ENCODE assay signal across 7 mouse cellular contexts in genomic region chr7:127091114-127091896, GRCm38 (mm10). TPM values are rescaled to one million over a fixed set of nuclear protein-coding genes. Genes with fewer than 3 reads are reported as not detected.
DNase-seq lines count a peak whose midpoint lies in the region; ATAC-seq and TF ChIP-seq lines count a peak whose summit lies in the region.

TSS of gene AI467606 (plus strand) at chr7:127091359.

- peak within 1 kb of the TSS; percentile 68 for H3K4me2 ChIP-seq in CH12.LX (ENCODE audit: insufficient read depth, low read depth, poor library complexity, severe bottlenecking)
- peak within 1 kb of the TSS; percentile 40 for H3K4me2 ChIP-seq in intestine, embryonic 15.5 days (replicated peaks)
- peak within 1 kb of the TSS; percentile 52 for H3K4me2 ChIP-seq in lung, embryonic 14.5 days

- TF ChIP-seq POLR2A in CH12.LX (IDR thresholded peaks at IDR 0.05; ENCODE audit: low read depth, low read length), result peak; percentile 86

- in situ Hi-C loops in CH12.LX (cut with MboI; ENCODE audit: low pct_ligation_motif_present, low pct_unique_long_range_greater_than_20kb, low sequenced_read_pairs), result no loop called here

- peak within 1 kb of the TSS; percentile 93 for H3K9ac ChIP-seq in CH12.LX (ENCODE audit: insufficient read depth, low read depth)
- H3K9ac ChIP-seq in intestine, embryonic 15.5 days, result peak within 1 kb of the TSS; percentile 5; the same call in 1 of the 2 replicates
- peak within 1 kb of the TSS; percentile 43 for H3K9ac ChIP-seq in lung, embryonic 14.5 days

- TF ChIP-seq CTCF in CH12.LX (conservative IDR thresholded peaks at IDR 0.05 in 1 of 2, IDR thresholded peaks at IDR 0.05 in 1 of 2; ENCODE audit: low read depth in 2 of 2, low read length in 2 of 2), result no peak
- no peak for TF ChIP-seq CTCF in lung, embryonic 14.5 days (IDR thresholded peaks at IDR 0.05; ENCODE audit: low read depth)

- TF ChIP-seq RAD21 in CH12.LX (IDR thresholded peaks at IDR 0.05; ENCODE audit: low read depth, low read length), result no peak

- peak; percentile 83 for ATAC-seq in erythroblast, adult 5-6 weeks (replicated peaks; ENCODE audit: low FRiP score, poor library complexity, severe bottlenecking)
- peak; percentile 90 for ATAC-seq in intestine, embryonic 15.5 days
- peak; percentile 80 for ATAC-seq in lung, embryonic 14.5 days (ENCODE audit: insufficient read depth)

- peak within 1 kb of the TSS; percentile 78 to 91 (median 87) for H3K4me3 ChIP-seq in CH12.LX (replicated peaks in 1 of 3; ENCODE audit: low read depth in 2 of 3, low read length in 2 of 3, poor library complexity in 1 of 3)
- peak within 1 kb of the TSS; percentile 18 for H3K4me3 ChIP-seq in intestine, embryonic 15.5 days (replicated peaks)
- peak within 1 kb of the TSS; percentile 27 for H3K4me3 ChIP-seq in lung, embryonic 14.5 days (ENCODE audit: low read depth, low read length)

- peak; percentile 98 to 99 for DNase-seq in B cell, adult 2 months
- DNase-seq in CH12.LX (ENCODE audit: extremely low read depth), result peak; percentile 99
- peak; percentile 56 for DNase-seq in lung, embryonic 14.5 days
- peak; percentile 81 to 87 for DNase-seq in spleen, postnatal 14 days (ENCODE audit: low spot score in 2 of 2)
- DNase-seq in left cerebral cortex, adult 8-10 months (ENCODE audit: low spot score in 2 of 2), result no peak

- no peaks in the 10 kb centered on the region for H3K9me3 ChIP-seq in CH12.LX (replicated peaks; ENCODE audit: low read length)
- no peaks in the 10 kb centered on the region; the same call in 1 of the 2 replicates for H3K9me3 ChIP-seq in intestine, embryonic 15.5 days
- no peaks in the 10 kb centered on the region for H3K9me3 ChIP-seq in lung, embryonic 14.5 days (ENCODE audit: low read depth, low read length)

- H3K4me1 ChIP-seq in CH12.LX (ENCODE audit: control insufficient read depth in 1 of 2, insufficient read depth in 2 of 2), result peaks cover 11 to 39% of the 10 kb centered on the region in 2 experiments
- peaks cover 15% of the 10 kb centered on the region; the same call in 1 of the 2 replicates for H3K4me1 ChIP-seq in intestine, embryonic 15.5 days (replicated peaks)
- H3K4me1 ChIP-seq in lung, embryonic 14.5 days (ENCODE audit: insufficient read depth), result no peaks in the 10 kb centered on the region

- TF ChIP-seq EP300 in CH12.LX (IDR thresholded peaks at IDR 0.05; ENCODE audit: low read length), result peak; percentile 71; the same call in 1 of the 2 replicates

- peak within 1 kb of the TSS; percentile 93 for H3K27ac ChIP-seq in CH12.LX (ENCODE audit: insufficient read depth, low read depth)
- H3K27ac ChIP-seq in intestine, embryonic 15.5 days, result peak within 1 kb of the TSS; percentile 58; the same call in 1 of the 2 replicates
- no peak within 1 kb of the TSS; the same call in 1 of the 2 replicates for H3K27ac ChIP-seq in lung, embryonic 14.5 days (ENCODE audit: low read depth)

- peaks cover 19% of the 10 kb centered on the region for H3K79me2 ChIP-seq in CH12.LX (replicated peaks; ENCODE audit: control insufficient read depth, extremely low read depth, insufficient read depth, poor library complexity, severe bottlenecking)

- peaks cover 21 to 30% of the 10 kb centered on the region in 2 experiments for H3K36me3 ChIP-seq in CH12.LX (replicated peaks in 1 of 2; ENCODE audit: control insufficient read depth in 1 of 2, insufficient read depth in 1 of 2, low read length in 1 of 2)
- no peaks in the 10 kb centered on the region for H3K36me3 ChIP-seq in intestine, embryonic 15.5 days
- no peaks in the 10 kb centered on the region for H3K36me3 ChIP-seq in lung, embryonic 14.5 days (ENCODE audit: insufficient read depth)

- no peaks in the 10 kb centered on the region for H3K27me3 ChIP-seq in CH12.LX (replicated peaks)
- H3K27me3 ChIP-seq in intestine, embryonic 15.5 days (replicated peaks), result no peaks in the 10 kb centered on the region
- H3K27me3 ChIP-seq in lung, embryonic 14.5 days (ENCODE audit: insufficient read depth, low read length), result no peaks in the 10 kb centered on the region

- dilution Hi-C loops in CH12.LX (cut with MboI; ENCODE audit: extremely low pct_ligation_motif_present, extremely low pct_unique_long_range_greater_than_20kb, low sequenced_read_pairs), result no loop called here

- WGBS in intestine, embryonic 15.5 days, result 55% methylated on average over 16 of the region's 16 CpGs
- 55% methylated on average over 16 of the region's 16 CpGs for WGBS in lung, embryonic 14.5 days

TF ChIP-seq in CH12.LX, 34 proteins besides CTCF, POLR2A, EP300 and RAD21:
- TF ChIP-seq MXI1 (IDR thresholded peaks at IDR 0.05; ENCODE audit: low read depth, low read length) (peak; percentile 98), ELF1 (IDR thresholded peaks at IDR 0.05; ENCODE audit: low read depth, low read length) (peak; percentile 93), NELFE (IDR thresholded peaks at IDR 0.05; ENCODE audit: low read depth, low read length) (peak; percentile 80), E2F4 (IDR thresholded peaks at IDR 0.05; ENCODE audit: insufficient replicate concordance, low read depth, low read length) (no peak), NRF1 (IDR thresholded peaks at IDR 0.05; ENCODE audit: low read depth, low read length) (peak; percentile 72), MEF2A (IDR thresholded peaks at IDR 0.05; ENCODE audit: borderline replicate concordance, low read depth, low read length) (peak; percentile 70), SIN3A (IDR thresholded peaks at IDR 0.05; ENCODE audit: low read length) (peak; percentile 90), TBP (conservative IDR thresholded peaks at IDR 0.05; ENCODE audit: low read depth, low read length) (peak; percentile 84), HCFC1 (IDR thresholded peaks at IDR 0.05; ENCODE audit: low read depth, low read length) (peak; percentile 73), KAT2A (IDR thresholded peaks at IDR 0.05; ENCODE audit: insufficient replicate concordance, low read length) (0 out of 2 replicates have a peak, but pooled peaks have one; percentile 35), ETS1 (conservative IDR thresholded peaks at IDR 0.05; ENCODE audit: low read depth, low read length) (peak; percentile 59; the same call in 1 of the 2 replicates), PAX5 (IDR thresholded peaks at IDR 0.05; ENCODE audit: low read length) (no peak), TCF12 (IDR thresholded peaks at IDR 0.05; ENCODE audit: low read depth, low read length) (peak; percentile 95), CHD2 (IDR thresholded peaks at IDR 0.05; ENCODE audit: low read length) (peak; percentile 41; the same call in 1 of the 2 replicates), POLR2AphosphoS2 (IDR thresholded peaks at IDR 0.05; ENCODE audit: low read depth, low read length) (peak; percentile 85), USF2 (conservative IDR thresholded peaks at IDR 0.05; ENCODE audit: low read depth, low read length) (no peak), MAX (IDR thresholded peaks at IDR 0.05; ENCODE audit: low read length) (peak; percentile 2; the same call in 1 of the 2 replicates), ZC3H11A (IDR thresholded peaks at IDR 0.05; ENCODE audit: low read depth, low read length) (no peak), MAZ (IDR thresholded peaks at IDR 0.05; ENCODE audit: low read depth, low read length) (peak; percentile 95), IRF4 (IDR thresholded peaks at IDR 0.05; ENCODE audit: low read depth, low read length) (no peak), MYC (IDR thresholded peaks at IDR 0.05; ENCODE audit: low read depth, low read length) (peak; percentile 27; the same call in 1 of the 2 replicates), ZMIZ1 (IDR thresholded peaks at IDR 0.05; ENCODE audit: low read depth, low read length) (peak; percentile 78), ZNF384 (IDR thresholded peaks at IDR 0.05; ENCODE audit: low read depth, low read length) (no peak)

RNA-seq across cellular contexts. Expression of gene AI467606, which starts in this region (rescaled TPM):
- 15.7 and 19.0 TPM in 2 replicates for total RNA-seq in CH12.LX (2012; rRNA removed)
- 18.6 and 26.4 TPM in 2 replicates for total RNA-seq in CH12.LX (2014; rRNA removed)
- polyA plus RNA-seq in CH12.LX (2012; ENCODE audit: insufficient read length, low read depth), result 18.3 and 20.5 TPM in 2 replicates
- 19.8 and 26.8 TPM in 2 replicates for total RNA-seq in erythroblast, adult 5-6 weeks (2015; ENCODE audit: low replicate concordance)
- total RNA-seq in erythroblast, adult 5-6 weeks (2017; ENCODE audit: low replicate concordance), result 17.1 and 19.9 TPM in 2 replicates
- polyA plus RNA-seq in intestine, embryonic 15.5 days (2015; fragmentation: Nextera tagmentation; extraction: Ambion mirVana), result 4.4 TPM in 2 replicates
- 6.3 and 6.5 TPM in 2 replicates for polyA plus RNA-seq in lung, embryonic 14.5 days (2014; fragmentation: Nextera tagmentation; extraction: Ambion mirVana)
- 1 to 10 TPM in 3 of 4 experiments, under 1 TPM in 1; 0.97 to 2.6 (median 1.7) TPM for total RNA-seq in left cerebral cortex, adult 8-10 months (2022)

Comparison
In these comparisons a context has a peak if more than half of its experiments do, and no peak if none do; other contexts are left out.
1. RNA of gene AI467606 (total RNA-seq): 15.7 to 26.4 TPM in CH12.LX and 17.1 to 26.8 TPM in erythroblast, adult 5-6 weeks; 0.97 to 2.6 TPM in left cerebral cortex, adult 8-10 months; every median in the first group is over 4 times any median in the second.
2. DNase-seq: peak in B cell, adult 2 months (2 of 2), CH12.LX (single experiment), lung, embryonic 14.5 days (single experiment) and spleen, postnatal 14 days (2 of 2); none in left cerebral cortex, adult 8-10 months (0 of 2).
3. H3K4me3 ChIP-seq: peak in every context shown above with its lines; median percentile 87 in CH12.LX; 27 in lung, embryonic 14.5 days; 18 in intestine, embryonic 15.5 days.
4. H3K9ac ChIP-seq: peak in every context shown above with its lines; median percentile 93 in CH12.LX; 43 in lung, embryonic 14.5 days; 5 in intestine, embryonic 15.5 days.
5. Peak in every context shown above with its lines, with median percentiles within 50 percentile points of each other: H3K4me2 ChIP-seq and ATAC-seq.